7 mouse cellular contexts compared by ENCODE assay signal in the genomic region with DNA sequence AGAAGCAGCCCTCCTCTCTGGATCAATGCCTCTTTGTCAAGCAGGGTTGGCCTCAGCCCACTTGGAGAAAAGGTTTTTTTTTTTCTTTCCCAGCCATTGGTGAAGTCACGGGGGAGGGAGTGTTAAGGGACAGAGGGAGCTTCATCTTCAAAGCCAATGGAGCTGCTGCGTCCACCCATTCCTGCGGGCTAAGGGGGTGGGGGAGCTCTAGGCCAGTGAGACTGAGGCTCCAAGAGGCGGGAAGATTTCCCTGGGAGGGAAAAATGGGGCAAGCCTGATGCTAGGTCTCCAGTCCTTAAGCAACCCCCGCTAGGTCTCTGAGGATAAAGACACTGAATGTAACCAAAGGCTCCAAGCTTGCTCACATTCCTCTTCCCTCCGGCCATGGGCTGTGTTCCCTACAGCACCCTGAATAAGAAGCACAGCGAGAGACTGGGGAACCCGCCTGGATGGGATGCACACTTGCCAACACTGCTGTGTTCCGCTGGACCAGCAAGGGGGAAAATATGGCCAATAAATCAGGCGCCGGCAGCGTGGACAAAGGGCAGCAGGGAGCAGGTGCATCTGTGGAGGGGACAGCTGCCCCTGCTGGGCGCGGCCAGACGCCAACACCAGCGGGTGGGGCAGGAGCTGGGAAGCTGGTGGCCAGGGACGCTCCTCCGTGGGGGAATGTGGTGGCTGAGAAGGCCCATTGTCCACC. TPM values are rescaled to one million over a fixed set of nuclear protein-coding genes. Genes with fewer than 3 reads are reported as not detected.
DNase-seq lines count a peak whose midpoint lies in the region; ATAC-seq and TF ChIP-seq lines count a peak whose summit lies in the region.

No protein-coding gene starts in this region.

- no peaks in the 10 kb centered on the region for H3K27me3 ChIP-seq in E14TG2a.4 (ENCODE audit: insufficient read depth, low read length)
- H3K27me3 ChIP-seq in forebrain, embryonic 15.5 days = no peaks in the 10 kb centered on the region
- no peaks in the 10 kb centered on the region for H3K27me3 ChIP-seq in hindbrain, embryonic 16.5 days (replicated peaks; ENCODE audit: control insufficient read depth, insufficient read depth, low read length)
- H3K27me3 ChIP-seq in midbrain, embryonic 13.5 days = no peaks in the 10 kb centered on the region

- ATAC-seq in forebrain, embryonic 15.5 days (replicated peaks) = peak; percentile 15
- peak; percentile 76 for ATAC-seq in hindbrain, embryonic 16.5 days
- ATAC-seq in midbrain, embryonic 13.5 days = peak; percentile 44

- H3K9me3 ChIP-seq in E14TG2a.4 (ENCODE audit: low read length) = no peaks in the 10 kb centered on the region
- no peaks in the 10 kb centered on the region for H3K9me3 ChIP-seq in forebrain, embryonic 15.5 days
- H3K9me3 ChIP-seq in hindbrain, embryonic 16.5 days (ENCODE audit: control insufficient read depth, low read length) = no peaks in the 10 kb centered on the region
- no peaks in the 10 kb centered on the region for H3K9me3 ChIP-seq in midbrain, embryonic 13.5 days

- 4% methylated on average over 18 of the region's 18 CpGs for WGBS in forebrain, embryonic 15.5 days
- 9% methylated on average over 16 of the region's 18 CpGs for WGBS in hindbrain, embryonic 16.5 days
- 5% methylated on average over 18 of the region's 18 CpGs for WGBS in midbrain, embryonic 13.5 days

- DNase-seq in urinary bladder, postnatal 36 days (ENCODE audit: low spot score in 2 of 2) = no peak
- no peak for DNase-seq in ovary, postnatal 10 days (ENCODE audit: low spot score)

- no peak for TF ChIP-seq CTCF in E14TG2a.4 (conservative IDR thresholded peaks at IDR 0.05; ENCODE audit: low read length)

- peak overlapping the region; percentile 26 for H3K4me2 ChIP-seq in forebrain, embryonic 15.5 days (replicated peaks)
- H3K4me2 ChIP-seq in hindbrain, embryonic 16.5 days (ENCODE audit: low read length) = peak overlapping the region; percentile 23; the same call in 1 of the 2 replicates
- H3K4me2 ChIP-seq in midbrain, embryonic 13.5 days (replicated peaks) = peak overlapping the region; percentile 47

- peak overlapping the region; percentile 19 for H3K27ac ChIP-seq in brown adipose tissue, adult 24 weeks (replicated peaks; ENCODE audit: low read depth, low read length)
- H3K27ac ChIP-seq in forebrain, embryonic 15.5 days (replicated peaks) = peak overlapping the region; percentile 93
- peak overlapping the region; percentile 88 for H3K27ac ChIP-seq in hindbrain, embryonic 16.5 days (ENCODE audit: low read depth, low read length)
- H3K27ac ChIP-seq in midbrain, embryonic 13.5 days = peak overlapping the region; percentile 95

- H3K9ac ChIP-seq in forebrain, embryonic 15.5 days (replicated peaks) = 0 out of 2 replicates have a peak overlapping the region, but pooled peaks have one; percentile 8
- H3K9ac ChIP-seq in hindbrain, embryonic 16.5 days (ENCODE audit: low read depth, low read length) = peak overlapping the region; percentile 4
- H3K9ac ChIP-seq in midbrain, embryonic 13.5 days (replicated peaks) = peak overlapping the region; percentile 42

- peak overlapping the region; percentile 46 for H3K4me3 ChIP-seq in E14TG2a.4 (replicated peaks; ENCODE audit: low read length)
- peak overlapping the region; percentile 19; the same call in 1 of the 2 replicates for H3K4me3 ChIP-seq in brown adipose tissue, adult 24 weeks (ENCODE audit: insufficient read depth, low read depth, low read length)
- no peak overlapping the region for H3K4me3 ChIP-seq in forebrain, embryonic 15.5 days
- H3K4me3 ChIP-seq in hindbrain, embryonic 16.5 days (ENCODE audit: low read length) = no peak overlapping the region
- H3K4me3 ChIP-seq in midbrain, embryonic 13.5 days (replicated peaks) = no peak overlapping the region; the same call in 1 of the 2 replicates

- H3K36me3 ChIP-seq in E14TG2a.4 (ENCODE audit: insufficient read depth, low read length) = peaks cover 46% of the 10 kb centered on the region
- H3K36me3 ChIP-seq in forebrain, embryonic 15.5 days = 0 out of 2 replicates have a peak, but pooled peaks cover 3% of the 10 kb centered on the region
- H3K36me3 ChIP-seq in hindbrain, embryonic 16.5 days (ENCODE audit: control insufficient read depth, insufficient read depth, low read length) = no peaks in the 10 kb centered on the region
- 0 out of 2 replicates have a peak, but pooled peaks cover 9% of the 10 kb centered on the region for H3K36me3 ChIP-seq in midbrain, embryonic 13.5 days

- H3K4me1 ChIP-seq in E14TG2a.4 (replicated peaks; ENCODE audit: low read depth, low read length) = peaks cover 97% of the 10 kb centered on the region
- peaks cover 70% of the 10 kb centered on the region for H3K4me1 ChIP-seq in brown adipose tissue, adult 24 weeks (ENCODE audit: control insufficient read depth, insufficient read depth, insufficient read length, low read length)
- peaks cover 94% of the 10 kb centered on the region for H3K4me1 ChIP-seq in forebrain, embryonic 15.5 days
- H3K4me1 ChIP-seq in hindbrain, embryonic 16.5 days (ENCODE audit: control insufficient read depth, insufficient read depth, low read depth, low read length) = peaks cover 91% of the 10 kb centered on the region
- H3K4me1 ChIP-seq in midbrain, embryonic 13.5 days (replicated peaks) = peaks cover 100% of the 10 kb centered on the region

RNA-seq across cellular contexts. Expression of a gene that starts 29.0 kb away (rescaled TPM):
- polyA plus RNA-seq in brown adipose tissue, adult 24 weeks (2012; ENCODE audit: insufficient read depth, insufficient read length, missing spikeins) = 5.6 and 8.9 TPM in 2 replicates
- 22.6 and 26.1 TPM in 2 replicates for polyA plus RNA-seq in forebrain, embryonic 15.5 days (2015; fragmentation: Nextera tagmentation; extraction: Ambion mirVana)
- 13.3 and 15.1 TPM in 2 replicates for polyA plus RNA-seq in hindbrain, embryonic 16.5 days (2015; fragmentation: Nextera tagmentation; extraction: Ambion mirVana)
- polyA plus RNA-seq in midbrain, embryonic 13.5 days (2015; fragmentation: Nextera tagmentation; extraction: Ambion mirVana) = 21.4 and 27.9 TPM in 2 replicates

RNA-seq across cellular contexts. Expression of a gene that starts 42.5 kb away (rescaled TPM):
- polyA plus RNA-seq in brown adipose tissue, adult 24 weeks (2012; ENCODE audit: insufficient read depth, insufficient read length, missing spikeins) = 21.0 and 21.6 TPM in 2 replicates
- 18.3 and 19.8 TPM in 2 replicates for polyA plus RNA-seq in forebrain, embryonic 15.5 days (2015; fragmentation: Nextera tagmentation; extraction: Ambion mirVana)
- polyA plus RNA-seq in hindbrain, embryonic 16.5 days (2015; fragmentation: Nextera tagmentation; extraction: Ambion mirVana) = 15.4 and 19.3 TPM in 2 replicates
- polyA plus RNA-seq in midbrain, embryonic 13.5 days (2015; fragmentation: Nextera tagmentation; extraction: Ambion mirVana) = 21.3 and 22.8 TPM in 2 replicates

Comparison
In these comparisons a context has a peak if more than half of its experiments do, and no peak if none do; other contexts are left out.
1. H3K4me3 ChIP-seq: peak in E14TG2a.4 (single experiment) and brown adipose tissue, adult 24 weeks (single experiment); none in forebrain, embryonic 15.5 days (single experiment), hindbrain, embryonic 16.5 days (single experiment) and midbrain, embryonic 13.5 days (single experiment).
2. H3K27ac ChIP-seq: peak in every context shown above with its lines; median percentile 95 in midbrain, embryonic 13.5 days; 93 in forebrain, embryonic 15.5 days; 88 in hindbrain, embryonic 16.5 days; 19 in brown adipose tissue, adult 24 weeks.
3. ATAC-seq: peak in every context shown above with its lines; median percentile 76 in hindbrain, embryonic 16.5 days; 44 in midbrain, embryonic 13.5 days; 15 in forebrain, embryonic 15.5 days.
4. Peak in every context shown above with its lines, with median percentiles within 50 percentile points of each other: H3K4me2 ChIP-seq and H3K9ac ChIP-seq.